Mouse (Mus musculus) ES-E14 (cell line): Measurements from ENCODE around the gene Gon4l.
"Not testable (repeated sequence)": the region's sequence is repeated elsewhere in the genome, so short reads cannot be mapped to it uniquely, and the experiment has no call there.

Source experiments
- ZC3H11A ChIP-seq: IDR thresholded peaks from 2 replicates; pipeline ENCODE4 v1.6.1; 2012; ENCODE audit warnings: low read depth, mild to moderate bottlenecking, inconsistent platforms, low read length, borderline replicate concordance
- ZNF384 ChIP-seq: IDR thresholded peaks from 2 replicates; pipeline ENCODE4 v1.6.1; 2012; ENCODE audit warnings: low read depth, low read length, inconsistent platforms

GRCm38 (mm10) chr3:88832388-88832787 lies 2.6 kb upstream of the Gon4l start:
- not testable (repeated sequence) for TF ChIP-seq ZNF384, ZC3H11A
